Mouse (Mus musculus) urinary bladder, postnatal 14 days (tissue): Measurements from ENCODE around the gene Msh4.

Experiments
- DNase-seq: peaks from one replicate; pipeline ENCODE4 v3.0.0; 2021; ENCODE audit warnings: low spot score

The Msh4 gene

DNA sequence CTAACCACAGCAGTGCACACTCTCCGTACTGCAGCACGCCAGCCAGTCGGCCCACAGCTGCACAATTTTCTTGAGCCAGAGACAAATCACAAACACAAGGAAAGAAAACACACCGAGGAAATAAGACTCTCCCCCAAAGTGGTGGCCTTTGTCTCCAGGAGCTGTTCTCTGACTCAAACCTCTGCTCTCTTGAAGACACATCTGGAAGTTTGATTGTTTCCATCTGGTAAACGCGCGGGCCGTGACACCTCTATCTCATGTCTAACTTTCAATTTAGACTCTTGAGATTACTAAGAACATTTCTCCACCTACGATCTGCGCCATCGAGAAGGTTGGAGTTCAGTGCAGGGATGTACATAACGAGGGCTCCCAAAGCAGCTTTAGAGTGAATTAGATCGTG lies 97.5 kb downstream of the Msh4 start:
- DNase-seq, result no peak

DNA sequence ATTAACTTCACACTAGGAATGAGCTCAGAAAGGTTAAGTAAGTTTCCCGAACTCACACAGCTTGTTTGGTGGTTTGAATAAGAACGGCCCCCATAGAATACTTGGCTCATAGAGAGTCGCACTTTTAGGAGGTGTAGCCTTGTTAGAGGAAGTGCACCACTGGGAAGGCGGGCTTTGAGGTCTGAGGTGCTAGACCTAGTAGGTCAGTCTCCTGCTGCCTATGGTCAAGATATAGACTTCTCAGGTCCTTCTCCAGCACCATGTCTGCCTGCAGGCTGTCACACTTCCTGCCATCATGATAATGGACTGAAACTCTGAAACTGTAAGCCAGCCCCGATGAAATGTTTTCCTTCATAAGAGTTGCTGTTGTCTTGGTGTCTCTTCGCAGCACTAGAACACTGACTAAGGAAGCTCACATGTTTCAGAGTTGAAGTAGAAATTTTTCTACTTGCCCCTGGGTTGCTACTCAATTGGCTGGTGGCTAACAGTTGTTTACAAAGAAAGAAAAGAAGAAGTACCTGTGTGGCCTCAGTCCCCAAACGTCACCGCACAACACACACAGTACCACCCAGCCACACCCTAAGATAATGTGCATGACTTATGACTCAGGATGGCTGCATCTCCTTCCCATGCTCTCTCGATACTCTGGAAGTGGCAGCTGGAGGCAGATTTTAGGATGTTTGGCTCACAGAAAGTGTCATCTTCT lies 98.3 kb downstream of the Msh4 start:
- no peak for DNase-seq
